ENCODE assay signal across 19 mouse cellular contexts in genomic region chr6:77862781-77863180, GRCm38 (mm10).
DNase-seq lines count a peak whose midpoint lies in the region; ATAC-seq lines count a peak whose summit lies in the region.
"Had no signal": no experiment of that assay in that cellular context is flagged by ENCODE, and none has a peak within 500 bp of the region (broad histone marks: within the 10 kb centered on the region; RNA-seq: fewer than 3 reads in every experiment).

No protein-coding gene starts in this region.

- H3K9me3 ChIP-seq in embryonic facial prominence, embryonic 14.5 days (ENCODE audit: control insufficient read depth, low read length) = no peaks in the 10 kb centered on the region
- no peaks in the 10 kb centered on the region for H3K9me3 ChIP-seq in embryonic facial prominence, embryonic 10.5 days
- no peaks in the 10 kb centered on the region for H3K9me3 ChIP-seq in hindbrain, embryonic 10.5 days
- H3K9me3 ChIP-seq: hindbrain, embryonic 15.5 days; limb, embryonic 10.5 days; midbrain, embryonic 12.5 days had no signal

- intact Hi-C loops in left cerebral cortex, postnatal 36 days (cut with DNase I) = loop anchor here (10.0 kb wide), 1 partner anchor 112 kb away; the partner anchor contains the start of gene Ctnna2

- H3K27ac ChIP-seq in embryonic facial prominence, embryonic 14.5 days (replicated peaks; ENCODE audit: low read depth, low read length) = no peak overlapping the region
- no peak overlapping the region for H3K27ac ChIP-seq in embryonic facial prominence, embryonic 10.5 days (replicated peaks)
- no peak overlapping the region for H3K27ac ChIP-seq in hindbrain, embryonic 10.5 days
- H3K27ac ChIP-seq: hindbrain, embryonic 15.5 days; limb, embryonic 10.5 days; liver, embryonic 14.5 days; midbrain, embryonic 12.5 days; stomach, postnatal 0 days had no signal

- H3K4me3 ChIP-seq in embryonic facial prominence, embryonic 14.5 days (ENCODE audit: low read depth, low read length) = no peak overlapping the region
- H3K4me3 ChIP-seq in embryonic facial prominence, embryonic 10.5 days = no peak overlapping the region
- H3K4me3 ChIP-seq in hindbrain, embryonic 10.5 days = no peak overlapping the region
- H3K4me3 ChIP-seq: hindbrain, embryonic 15.5 days; limb, embryonic 10.5 days; midbrain, embryonic 12.5 days; myocyte had no signal

- peak; percentile 33 for DNase-seq in embryonic facial prominence, embryonic 14.5 days (ENCODE audit: low spot score)
- no peak for DNase-seq in embryonic facial prominence, embryonic 10.5 days (ENCODE audit: low spot score)
- peak; percentile 90 for DNase-seq in brain, adult 2 months (ENCODE audit: low read depth, low spot score)
- DNase-seq in layer of hippocampus, adult 9-10 months (ENCODE audit: low spot score) = peak; percentile 38
- DNase-seq in left cerebral cortex, postnatal 36 days (ENCODE audit: low spot score in 2 of 2) = peak; percentile 74 to 81
- DNase-seq in urinary bladder, adult 18-20 months (ENCODE audit: low spot score in 2 of 2) = no peak
- DNase-seq in hindbrain, embryonic 10.5 days (ENCODE audit: low spot score) = no peak
- DNase-seq in adrenal gland, adult 8-10 months = no peak
- DNase-seq: cerebellum, adult 2 months; embryo, embryonic 11 days; heart, adult 11 months; kidney, adult 8-10 months; lung, postnatal 36 days had no signal

- 56% methylated on average over 6 of the region's 6 CpGs for WGBS in embryonic facial prominence, embryonic 14.5 days
- WGBS in embryonic facial prominence, embryonic 10.5 days = 69% methylated on average over 6 of the region's 6 CpGs
- 77% methylated on average over 6 of the region's 6 CpGs for WGBS in hindbrain, embryonic 10.5 days

- no peak overlapping the region for H3K4me2 ChIP-seq in embryonic facial prominence, embryonic 14.5 days (ENCODE audit: low read depth, low read length)
- H3K4me2 ChIP-seq: hindbrain, embryonic 15.5 days; midbrain, embryonic 12.5 days had no signal

- H3K27me3 ChIP-seq in embryonic facial prominence, embryonic 14.5 days (replicated peaks; ENCODE audit: control insufficient read depth, insufficient read depth, low read length) = no peaks in the 10 kb centered on the region
- no peaks in the 10 kb centered on the region for H3K27me3 ChIP-seq in embryonic facial prominence, embryonic 10.5 days (replicated peaks; ENCODE audit: low read depth, poor library complexity, severe bottlenecking)
- H3K27me3 ChIP-seq in hindbrain, embryonic 10.5 days (ENCODE audit: insufficient read depth, poor library complexity, severe bottlenecking) = no peaks in the 10 kb centered on the region
- H3K27me3 ChIP-seq: hindbrain, embryonic 15.5 days; midbrain, embryonic 12.5 days had no signal

- no peak for ATAC-seq in embryonic facial prominence, embryonic 14.5 days (ENCODE audit: low read depth)

- no peaks in the 10 kb centered on the region for H3K36me3 ChIP-seq in embryonic facial prominence, embryonic 14.5 days (ENCODE audit: control insufficient read depth, insufficient read depth, low read length)
- no peaks in the 10 kb centered on the region for H3K36me3 ChIP-seq in embryonic facial prominence, embryonic 10.5 days (replicated peaks)
- no peaks in the 10 kb centered on the region for H3K36me3 ChIP-seq in hindbrain, embryonic 10.5 days
- H3K36me3 ChIP-seq: hindbrain, embryonic 15.5 days; limb, embryonic 10.5 days; midbrain, embryonic 12.5 days had no signal

- H3K9ac ChIP-seq in embryonic facial prominence, embryonic 14.5 days (ENCODE audit: low read depth, low read length) = no peak overlapping the region
- H3K9ac ChIP-seq: hindbrain, embryonic 15.5 days; liver, embryonic 14.5 days; midbrain, embryonic 12.5 days had no signal

- no peaks in the 10 kb centered on the region for H3K4me1 ChIP-seq in embryonic facial prominence, embryonic 14.5 days (ENCODE audit: control insufficient read depth, insufficient read depth, low read length)
- H3K4me1 ChIP-seq in embryonic facial prominence, embryonic 10.5 days = no peaks in the 10 kb centered on the region
- H3K4me1 ChIP-seq in hindbrain, embryonic 10.5 days (replicated peaks) = no peaks in the 10 kb centered on the region
- H3K4me1 ChIP-seq: hindbrain, embryonic 15.5 days; limb, embryonic 10.5 days; midbrain, embryonic 12.5 days had no signal

Comparison
In these comparisons a context has a peak if more than half of its experiments do, and no peak if none do; other contexts are left out.
1. DNase-seq: peak in embryonic facial prominence, embryonic 14.5 days (single experiment), brain, adult 2 months (single experiment), layer of hippocampus, adult 9-10 months (single experiment) and left cerebral cortex, postnatal 36 days (2 of 2); none in embryonic facial prominence, embryonic 10.5 days (single experiment), urinary bladder, adult 18-20 months (0 of 2), hindbrain, embryonic 10.5 days (single experiment) and adrenal gland, adult 8-10 months (single experiment).